Mouse (Mus musculus) heart, embryonic 14.5 days (tissue): ENCODE results near the gene Vps8. TPM values are rescaled to one million over a fixed set of nuclear protein-coding genes. Genes with fewer than 3 reads are reported as not detected.

Experiments used
- ATAC-seq: fragments of 200-750 bp; cut with Nextera tagmentation; 2 replicates; pipeline ENCODE4 v1.8.0; 2017; ENCODE audit warnings: low read depth, moderate TSS enrichment; ENCODE audit not compliant: insufficient number of reproducible peaks, insufficient read depth, low FRiP score
- H3K27ac ChIP-seq, 2 experiments: fragments of 200-500 bp in 1 of 2; fragments of 300-500 bp in 1 of 2; sonication (generic) in 1 of 2; replicated peaks in 1 of 2; 2 replicates each; pipeline ENCODE4 v1.5.1; 2012 to 2014; ENCODE audit warnings: low read depth in 2 of 2, low read length in 2 of 2, control low read depth in 1 of 2, mild to moderate bottlenecking in 1 of 2, mixed read lengths in 1 of 2; ENCODE audit not compliant: control insufficient read depth in 1 of 2, insufficient read depth in 1 of 2
- H3K27me3 ChIP-seq: fragments of 300-500 bp; sonication (generic); 2 replicates; pipeline ENCODE4 v1.6.1; 2014; ENCODE audit warnings: mild to moderate bottlenecking, low read length, control low read depth; ENCODE audit not compliant: control insufficient read depth, insufficient read depth
- H3K36me3 ChIP-seq: fragments of 300-500 bp; sonication (generic); 2 replicates; pipeline ENCODE4 v1.6.1; 2014; ENCODE audit warnings: mild to moderate bottlenecking, control low read depth, low read length, mixed read lengths; ENCODE audit not compliant: control insufficient read depth, insufficient read depth
- H3K4me1 ChIP-seq, 2 experiments: fragments of 200-500 bp in 1 of 2; fragments of 300-500 bp in 1 of 2; sonication (generic) in 1 of 2; 2 replicates each; pipeline ENCODE4 v1.6.1; 2012 to 2014; ENCODE audit warnings: low read length in 2 of 2, control low read depth in 1 of 2, mixed read lengths in 1 of 2; ENCODE audit not compliant: control insufficient read depth in 2 of 2, insufficient read depth in 2 of 2
- H3K4me2 ChIP-seq: fragments of 300-500 bp; sonication (generic); 2 replicates; pipeline ENCODE4 v1.6.1; 2014; ENCODE audit warnings: mild to moderate bottlenecking, low read length
- H3K4me3 ChIP-seq, 2 experiments: fragments of 200-500 bp in 1 of 2; fragments of 300-500 bp in 1 of 2; sonication (generic) in 1 of 2; 2 replicates each; pipeline ENCODE4 v1.5.1; 2012 to 2014; ENCODE audit warnings: low read length in 2 of 2, mild to moderate bottlenecking in 2 of 2, control low read depth in 1 of 2, low read depth in 1 of 2, moderate library complexity in 1 of 2; ENCODE audit not compliant: control insufficient read depth in 1 of 2, insufficient read depth in 1 of 2
- H3K9ac ChIP-seq: fragments of 300-500 bp; sonication (generic); 2 replicates; pipeline ENCODE4 v1.6.1; 2014; ENCODE audit warnings: mild to moderate bottlenecking, low read length
- H3K9me3 ChIP-seq: fragments of 300-500 bp; sonication (generic); 2 replicates; pipeline ENCODE4 v1.6.1; 2016; ENCODE audit warnings: low read length, control low read depth; ENCODE audit not compliant: control insufficient read depth
- WGBS: fragments of 180-500 bp; shearing (Covaris S2); extraction: QIAGEN DNeasy Blood & Tissue Kit; methylation state at CpG from one replicate; pipeline ENCODE4 v1.1.7; 2014; 5-methylcytosine and 5-hydroxymethylcytosine counted together
- polyA plus RNA-seq: library from polyadenylated mRNA; unstranded; fragments of >200 nt; fragmentation: Nextera tagmentation; extraction: Ambion mirVana; gene quantifications from 2 replicates; pipeline ENCODE4 v1.2.1, GENCODE M21; 2014

Vps8 gene
- polyA plus RNA-seq, 1 experiment from 2014 or later = 27.7 TPM

DNA sequence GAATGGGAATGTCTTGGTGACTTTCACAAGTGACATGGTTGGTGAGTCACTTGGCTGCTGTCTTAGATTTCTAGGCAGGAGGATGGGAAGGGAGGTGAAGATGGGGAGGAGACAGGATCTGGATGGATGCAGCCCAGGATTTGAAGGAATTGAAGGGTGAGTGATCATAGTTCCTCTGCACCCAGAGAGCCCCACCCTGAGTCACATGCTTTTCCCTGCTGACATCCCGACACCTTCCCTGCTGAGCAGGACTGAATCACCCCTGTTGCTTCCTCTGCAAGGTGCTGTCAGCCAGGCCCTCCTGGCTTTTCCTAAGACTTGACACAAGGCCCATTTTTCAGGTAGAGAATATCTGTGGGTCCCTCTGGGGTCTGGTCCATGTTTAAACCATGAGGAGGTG lies 41.4 kb upstream of the Vps8 start:
- H3K27me3 ChIP-seq = no peaks in the 10 kb centered on the region
- H3K4me3 ChIP-seq = no peak overlapping the region
- no peaks in the 10 kb centered on the region for H3K9me3 ChIP-seq
- no peak overlapping the region for H3K27ac ChIP-seq
- no peak for ATAC-seq
- H3K4me1 ChIP-seq = peaks cover 0 to 20% of the 10 kb centered on the region in 2 experiments; a peak in 2 of 4 replicates
- WGBS = 69% methylated on average over 1 of the region's 1 CpGs
- H3K4me2 ChIP-seq = no peak overlapping the region
- no peak overlapping the region for H3K9ac ChIP-seq
- no peaks in the 10 kb centered on the region for H3K36me3 ChIP-seq

DNA sequence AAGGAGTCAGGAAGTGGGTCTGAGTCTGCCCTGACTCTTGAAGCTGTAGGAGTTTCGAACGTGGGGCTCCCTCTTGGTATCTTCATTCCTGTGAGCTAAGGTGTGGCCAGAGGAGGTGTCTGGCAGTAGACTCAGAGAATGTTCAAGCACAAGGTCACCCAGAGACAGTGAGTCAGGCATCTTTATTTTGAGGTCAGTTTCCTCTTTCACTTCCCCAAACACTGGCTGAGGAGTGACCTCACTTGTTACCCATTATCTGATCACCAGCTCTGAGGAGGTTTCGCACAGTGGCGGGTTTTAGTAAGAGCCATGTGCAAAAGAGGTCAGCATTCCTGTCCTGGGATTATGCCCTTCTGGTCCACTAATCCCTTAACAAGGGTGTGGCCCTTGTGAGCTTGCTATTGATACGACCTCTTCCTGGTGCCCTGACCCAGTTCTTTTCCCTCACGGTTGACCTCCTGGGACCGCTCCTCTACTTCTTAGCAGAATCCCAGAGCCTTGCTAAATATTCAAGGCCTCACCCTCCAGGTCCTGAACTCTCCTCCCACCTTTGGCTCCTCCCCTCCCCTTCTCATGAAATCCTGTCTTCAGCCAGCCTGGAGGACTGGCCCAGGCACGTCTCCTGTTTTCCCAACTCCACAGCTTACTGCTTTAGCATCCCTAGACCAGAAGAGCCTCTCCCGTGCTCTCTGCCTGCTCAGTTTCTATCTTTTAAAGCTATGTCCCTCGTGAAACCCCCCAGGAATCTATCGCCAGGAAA lies 40.6 kb upstream of the Vps8 start:
- no peak overlapping the region for H3K27ac ChIP-seq
- H3K9me3 ChIP-seq = no peaks in the 10 kb centered on the region
- no peak overlapping the region for H3K4me3 ChIP-seq
- H3K9ac ChIP-seq = no peak overlapping the region
- 38% methylated on average over 11 of the region's 11 CpGs for WGBS
- peaks cover 0 to 13% of the 10 kb centered on the region in 2 experiments; a peak in 2 of 4 replicates for H3K4me1 ChIP-seq
- H3K36me3 ChIP-seq = no peaks in the 10 kb centered on the region
- H3K4me2 ChIP-seq = no peak overlapping the region
- no peak for ATAC-seq
- no peaks in the 10 kb centered on the region for H3K27me3 ChIP-seq

DNA sequence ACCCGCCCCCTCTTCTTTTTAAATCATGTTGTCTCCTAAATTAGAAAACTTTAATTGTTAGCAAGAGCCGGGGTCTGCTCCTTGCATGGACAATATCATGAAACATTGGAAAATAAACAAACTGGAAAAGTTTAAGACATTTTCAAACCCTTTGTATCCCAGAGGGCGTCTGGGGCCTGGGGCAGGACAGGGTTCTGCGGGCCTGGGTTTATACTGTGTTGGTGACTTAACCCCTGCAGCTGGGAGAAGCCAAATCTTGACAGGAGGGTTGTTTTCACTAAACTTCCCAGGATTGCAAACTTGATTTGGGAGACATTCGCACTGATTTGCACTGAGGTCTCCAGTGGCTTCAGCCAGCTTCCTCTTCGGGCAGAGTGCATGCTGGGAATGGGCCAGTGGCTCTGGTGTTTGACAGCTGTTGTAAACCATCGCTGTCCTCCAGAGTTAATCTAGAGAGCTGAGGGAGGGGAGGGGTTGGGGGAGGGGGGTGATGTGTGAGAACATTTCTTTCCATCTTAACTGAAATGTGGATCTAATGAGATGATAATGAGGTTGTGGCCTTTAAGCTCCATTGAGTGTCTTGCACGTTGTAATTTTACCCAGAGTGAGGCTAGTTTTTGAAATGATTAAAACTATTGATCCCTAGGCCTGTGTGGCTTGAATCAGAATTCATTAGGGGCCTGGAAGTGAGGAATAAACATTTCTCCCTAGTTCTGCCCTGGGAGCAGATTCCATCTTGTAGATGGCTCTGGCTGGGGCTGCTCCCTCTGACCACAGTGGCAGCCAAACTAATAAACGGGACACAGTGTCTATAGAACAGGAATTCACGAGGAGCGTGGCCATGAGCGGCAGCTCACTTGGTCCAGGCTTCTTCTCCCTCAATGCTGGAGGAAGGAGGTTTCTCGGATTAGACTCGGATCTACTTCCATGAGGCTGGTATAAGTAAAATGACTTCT lies 36.7 kb upstream of the Vps8 start:
- H3K27me3 ChIP-seq = no peaks in the 10 kb centered on the region
- no peaks in the 10 kb centered on the region for H3K9me3 ChIP-seq
- no peak overlapping the region for H3K27ac ChIP-seq
- no peak overlapping the region for H3K9ac ChIP-seq
- WGBS = 69% methylated on average over 14 of the region's 14 CpGs
- no peak for ATAC-seq
- H3K36me3 ChIP-seq = no peaks in the 10 kb centered on the region
- peaks cover 0 to 8% of the 10 kb centered on the region in 2 experiments; a peak in 1 of 4 replicates for H3K4me1 ChIP-seq
- H3K4me2 ChIP-seq = no peak overlapping the region
- no peak overlapping the region for H3K4me3 ChIP-seq

DNA sequence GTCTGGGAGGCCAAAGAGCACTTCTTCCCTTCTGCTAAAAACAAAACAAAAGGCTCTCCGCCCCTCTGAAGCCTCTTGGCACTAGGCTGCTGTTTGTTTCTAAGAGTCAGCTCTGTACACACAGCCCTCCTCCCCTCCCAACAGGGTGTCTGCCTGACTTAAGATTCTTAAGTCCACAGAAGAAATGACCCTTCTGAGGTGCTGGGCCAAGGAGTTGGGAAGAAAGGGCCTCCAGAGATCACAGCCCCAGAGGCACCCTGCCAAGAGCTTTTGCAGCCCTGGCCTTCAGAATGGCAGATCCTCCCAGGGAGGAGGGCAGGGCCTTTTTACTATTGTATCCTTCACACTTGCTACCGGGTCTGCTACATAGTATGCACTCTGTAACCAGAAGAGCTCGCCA lies 33.6 kb upstream of the Vps8 start:
- 67% methylated on average over 3 of the region's 3 CpGs for WGBS
- H3K9ac ChIP-seq = no peak overlapping the region
- no peak overlapping the region for H3K4me3 ChIP-seq
- H3K27me3 ChIP-seq = no peaks in the 10 kb centered on the region
- H3K4me2 ChIP-seq = no peak overlapping the region
- H3K27ac ChIP-seq = no peak overlapping the region
- no peak for ATAC-seq
- no peaks in the 10 kb centered on the region for H3K9me3 ChIP-seq
- no peaks in the 10 kb centered on the region for H3K36me3 ChIP-seq
- peaks cover 4 to 10% of the 10 kb centered on the region in 2 experiments for H3K4me1 ChIP-seq

DNA sequence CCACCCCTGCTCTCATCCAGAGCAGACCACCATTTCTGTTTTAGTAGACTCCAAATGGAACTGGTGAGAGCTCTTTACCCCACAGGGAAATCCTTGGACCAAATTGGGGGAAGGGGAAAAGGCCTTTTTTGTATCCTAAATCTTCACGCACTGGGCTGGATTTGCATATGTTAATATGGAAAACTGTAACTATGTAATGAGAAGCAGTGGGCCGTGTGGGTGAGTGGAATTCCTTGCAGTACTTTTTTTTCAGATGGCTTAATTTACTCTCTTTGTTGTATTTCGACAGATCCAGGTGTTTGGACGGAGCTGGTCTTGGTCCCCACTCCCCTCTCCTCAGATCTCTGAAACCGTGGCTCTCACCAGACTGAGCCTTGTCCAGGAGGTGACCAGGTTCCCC lies 32.2 kb upstream of the Vps8 start:
- H3K4me2 ChIP-seq = no peak overlapping the region
- no peaks in the 10 kb centered on the region for H3K27me3 ChIP-seq
- no peak overlapping the region for H3K9ac ChIP-seq
- H3K4me1 ChIP-seq = peaks cover 11 to 14% of the 10 kb centered on the region in 2 experiments
- no peak overlapping the region for H3K27ac ChIP-seq
- H3K4me3 ChIP-seq = no peak overlapping the region
- no peak for ATAC-seq
- WGBS = 81% methylated on average over 5 of the region's 5 CpGs
- no peaks in the 10 kb centered on the region for H3K36me3 ChIP-seq
- no peaks in the 10 kb centered on the region for H3K9me3 ChIP-seq

DNA sequence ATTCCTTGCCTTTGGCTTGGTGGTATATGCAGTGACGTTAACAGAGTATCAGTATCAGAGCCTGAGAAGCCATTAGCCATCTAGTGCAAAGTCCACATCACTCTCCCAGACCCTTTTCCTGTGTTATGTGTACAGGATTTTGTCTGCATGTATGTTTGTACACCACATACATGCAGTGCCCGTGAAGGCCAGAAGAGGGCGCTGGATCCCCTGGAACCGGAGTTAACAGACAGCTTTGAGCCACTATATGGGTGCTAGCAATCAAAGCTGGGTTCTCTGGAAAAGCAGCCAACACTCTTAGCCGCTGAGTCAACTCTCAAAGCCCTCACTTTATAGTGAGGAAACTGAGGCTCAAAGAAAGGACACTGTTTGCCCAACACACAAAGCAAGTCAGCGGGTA lies 30.8 kb upstream of the Vps8 start:
- Histone ChIP-seq H3K36me3 (no peaks in the 10 kb centered on the region), H3K27me3 (no peaks in the 10 kb centered on the region), H3K4me2 (no peak overlapping the region), H3K9me3 (no peaks in the 10 kb centered on the region), H3K4me1 (peaks cover 14% of the 10 kb centered on the region in 2 experiments), H3K9ac (no peak overlapping the region), H3K4me3 (no peak overlapping the region), H3K27ac (0 out of 4 replicates have a peak overlapping the region, but pooled peaks of 1 of the 2 experiments have one; percentile 29)
- no peak for ATAC-seq
- 62% methylated on average over 6 of the region's 6 CpGs for WGBS

DNA sequence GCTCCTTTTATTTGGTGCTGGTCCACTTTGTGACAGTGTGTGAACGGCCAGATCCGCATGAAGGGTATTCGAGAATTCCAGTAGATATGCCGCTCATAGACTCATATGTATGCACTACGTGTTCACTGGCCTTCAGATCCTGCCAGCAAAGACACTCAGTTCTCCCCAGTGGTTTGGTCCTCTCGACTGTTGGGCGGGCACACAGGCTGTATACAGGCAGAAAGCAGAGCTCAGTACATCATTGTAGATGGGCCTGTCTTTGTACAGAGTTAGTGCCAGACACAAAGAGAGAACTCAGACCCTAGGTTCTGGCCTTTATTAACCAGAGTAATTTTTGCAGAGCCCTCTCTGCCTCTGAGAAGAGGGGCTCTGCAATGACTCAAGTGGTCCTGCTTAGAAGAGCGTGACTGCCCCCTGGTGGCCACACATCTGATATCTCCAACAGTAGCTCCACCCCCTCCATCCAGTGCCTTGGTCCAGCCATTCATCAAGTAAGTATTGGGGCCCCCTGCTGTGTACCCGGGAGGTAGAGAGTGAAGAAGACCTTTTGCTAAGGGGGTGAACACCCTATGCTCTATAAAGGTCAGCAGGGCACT lies 30.3 kb upstream of the Vps8 start:
- no peak overlapping the region for H3K4me3 ChIP-seq
- H3K4me2 ChIP-seq = no peak overlapping the region
- H3K27ac ChIP-seq = peak overlapping the region; percentile 29 to 55; a peak in 1 of 4 replicates
- peaks cover 19 to 20% of the 10 kb centered on the region in 2 experiments for H3K4me1 ChIP-seq
- no peaks in the 10 kb centered on the region for H3K27me3 ChIP-seq
- no peaks in the 10 kb centered on the region for H3K9me3 ChIP-seq
- 51% methylated on average over 9 of the region's 9 CpGs for WGBS
- no peaks in the 10 kb centered on the region for H3K36me3 ChIP-seq
- peak; percentile 75; the same call in 1 of the 2 replicates for ATAC-seq
- no peak overlapping the region for H3K9ac ChIP-seq
